Mouse (Mus musculus) hindbrain, embryonic 15.5 days (tissue): ENCODE measurements around the gene Cacna1f. TPM values are rescaled to one million over a fixed set of nuclear protein-coding genes. Genes with fewer than 3 reads are reported as not detected.

Experiments
- ATAC-seq: fragments of 200-750 bp; cut with Nextera tagmentation; 2 replicates; pipeline ENCODE4 v1.8.0; 2017; ENCODE audit warnings: low read depth, moderate number of reproducible peaks, moderate TSS enrichment; ENCODE audit not compliant: low FRiP score
- H3K27ac ChIP-seq: fragments of 300-500 bp; sonication (generic); replicated peaks from 2 replicates; pipeline ENCODE4 v1.5.1; 2015; ENCODE audit warnings: mild to moderate bottlenecking, inconsistent platforms
- H3K27me3 ChIP-seq: fragments of 300-500 bp; sonication (generic); 2 replicates; pipeline ENCODE4 v1.6.1; 2015; ENCODE audit warnings: control low read depth, inconsistent platforms
- H3K36me3 ChIP-seq: fragments of 300-500 bp; sonication (generic); 2 replicates; pipeline ENCODE4 v1.6.1; 2015; ENCODE audit warnings: control low read depth, inconsistent platforms
- H3K4me1 ChIP-seq: fragments of 300-500 bp; sonication (generic); replicated peaks from 2 replicates; pipeline ENCODE4 v1.6.1; 2015; ENCODE audit warnings: control low read depth, inconsistent platforms
- H3K4me2 ChIP-seq: fragments of 300-500 bp; sonication (generic); 2 replicates; pipeline ENCODE4 v1.6.1; 2015; ENCODE audit warnings: moderate library complexity, mild to moderate bottlenecking, inconsistent platforms
- H3K4me3 ChIP-seq: fragments of 300-500 bp; sonication (generic); 2 replicates; pipeline ENCODE4 v1.5.1; 2015; ENCODE audit warnings: mild to moderate bottlenecking, inconsistent platforms
- H3K9ac ChIP-seq: fragments of 300-500 bp; sonication (generic); 2 replicates; pipeline ENCODE4 v1.6.1; 2015; ENCODE audit warnings: inconsistent platforms
- H3K9me3 ChIP-seq: fragments of 300-500 bp; sonication (generic); 2 replicates; pipeline ENCODE4 v1.6.1; 2016; ENCODE audit warnings: control low read depth, inconsistent platforms
- WGBS: fragments of 180-500 bp; shearing (Covaris S2); methylation state at CpG from one replicate; pipeline ENCODE4 v1.1.7; 2015; 5-methylcytosine and 5-hydroxymethylcytosine counted together
- polyA plus RNA-seq: library from polyadenylated mRNA; unstranded; fragments of >200 nt; fragmentation: Nextera tagmentation; extraction: Ambion mirVana; gene quantifications from 2 replicates; pipeline ENCODE4 v1.2.1, GENCODE M21; 2015

Cacna1f gene
- polyA plus RNA-seq, 1 experiment from 2014 or later, result 0.14 TPM

DNA sequence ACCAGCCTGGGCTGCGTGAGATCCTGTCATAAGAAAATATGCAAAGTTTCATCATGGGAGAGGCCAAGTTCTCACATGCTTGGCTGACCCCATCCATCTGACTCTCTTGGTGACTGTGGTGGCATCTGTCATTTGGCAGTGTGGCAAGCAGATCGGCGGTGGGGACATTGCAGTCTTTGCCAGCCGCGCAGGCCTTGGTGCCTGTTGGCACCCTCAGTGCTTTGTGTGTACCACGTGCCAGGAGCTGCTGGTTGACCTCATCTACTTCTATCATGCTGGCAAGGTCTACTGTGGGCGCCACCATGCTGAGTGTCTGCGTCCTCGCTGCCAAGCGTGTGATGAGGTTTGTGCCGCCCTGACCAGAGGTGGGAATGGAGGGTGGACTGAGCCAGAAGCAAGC is 57.9 kb downstream of the Cacna1f start:
- peak; percentile 77 for ATAC-seq
- WGBS, result 80% methylated on average over 11 of the region's 11 CpGs
- Histone ChIP-seq H3K4me3 (no peak overlapping the region), H3K36me3 (no peaks in the 10 kb centered on the region), H3K9me3 (no peaks in the 10 kb centered on the region), H3K27ac (no peak overlapping the region), H3K4me1 (no peaks in the 10 kb centered on the region), H3K4me2 (no peak overlapping the region), H3K9ac (no peak overlapping the region), H3K27me3 (no peaks in the 10 kb centered on the region)

DNA sequence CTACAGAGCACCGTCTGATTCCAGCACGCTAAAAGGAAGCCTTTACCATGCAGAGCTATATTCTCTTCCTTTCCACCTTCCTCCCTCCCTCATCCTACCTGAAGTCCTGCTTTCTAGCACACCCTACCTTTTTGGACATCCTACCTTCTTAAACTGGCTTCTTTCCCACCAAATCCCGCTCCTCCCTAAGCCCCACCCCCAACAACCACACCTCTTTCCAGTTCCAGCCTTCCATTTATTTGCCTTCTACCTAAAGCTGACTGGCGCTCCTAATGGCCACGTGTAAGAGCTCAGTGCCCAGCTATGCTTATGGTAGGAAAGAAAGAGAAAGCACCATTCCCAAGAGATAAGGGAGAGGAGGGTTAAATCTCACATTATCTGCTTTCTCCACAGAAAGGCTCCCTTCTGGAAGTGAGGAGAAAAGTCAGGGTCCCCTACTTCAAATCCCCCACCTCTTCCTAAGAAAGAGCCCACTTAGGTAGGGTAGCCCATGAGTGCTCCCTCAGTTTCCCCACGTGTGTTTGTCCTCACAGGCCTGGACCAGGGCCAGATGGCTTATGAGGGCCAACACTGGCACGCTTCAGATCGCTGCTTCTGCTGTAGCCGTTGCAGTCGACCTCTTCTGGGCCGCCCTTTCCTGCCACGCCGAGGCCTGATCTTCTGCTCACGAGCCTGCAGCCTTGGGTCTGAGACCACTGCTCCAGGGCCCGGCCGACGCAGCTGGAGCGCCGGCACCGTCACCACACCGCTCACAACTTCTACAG is 59.0 kb downstream of the Cacna1f start:
- no peak for ATAC-seq
- no peaks in the 10 kb centered on the region for H3K27me3 ChIP-seq
- H3K4me3 ChIP-seq, result no peak overlapping the region
- H3K4me2 ChIP-seq, result no peak overlapping the region
- H3K9ac ChIP-seq, result no peak overlapping the region
- no peaks in the 10 kb centered on the region for H3K4me1 ChIP-seq
- no peak overlapping the region for H3K27ac ChIP-seq
- H3K9me3 ChIP-seq, result no peaks in the 10 kb centered on the region
- no peaks in the 10 kb centered on the region for H3K36me3 ChIP-seq
- 81% methylated on average over 21 of the region's 21 CpGs for WGBS

DNA sequence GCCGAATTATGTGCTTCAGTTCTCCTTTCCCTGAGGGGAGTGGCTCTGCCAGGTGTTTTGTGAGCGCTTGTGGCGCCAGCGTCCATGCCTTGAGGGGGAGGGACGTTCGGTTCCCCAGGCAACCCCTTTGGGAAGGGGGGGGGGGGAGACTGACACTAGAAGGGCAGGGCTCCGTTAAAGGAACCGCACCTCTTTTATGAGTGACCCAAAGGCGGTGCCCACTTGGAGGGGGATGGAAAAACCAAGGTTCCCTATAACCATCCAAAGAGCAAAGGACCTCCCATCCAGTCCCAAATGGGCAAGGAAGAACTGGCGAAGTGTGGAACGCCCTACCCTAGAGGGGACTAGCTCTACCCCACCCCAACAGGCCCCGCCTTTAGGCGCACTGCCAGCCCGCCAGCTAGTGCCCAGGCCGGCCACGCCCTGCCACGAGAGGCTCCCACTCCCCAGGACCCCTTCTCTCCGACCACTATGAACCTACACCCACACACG is 63.6 kb downstream of the Cacna1f start:
- peak overlapping the region; percentile 54 for H3K4me2 ChIP-seq
- peak overlapping the region; percentile 35 for H3K4me3 ChIP-seq
- H3K9ac ChIP-seq, result peak overlapping the region; percentile 25; the same call in 1 of the 2 replicates
- 18% methylated on average over 12 of the region's 19 CpGs for WGBS
- H3K27me3 ChIP-seq, result no peaks in the 10 kb centered on the region
- H3K27ac ChIP-seq, result no peak overlapping the region
- ATAC-seq, result peak; percentile 42; the same call in 1 of the 2 replicates
- no peaks in the 10 kb centered on the region for H3K9me3 ChIP-seq
- no peaks in the 10 kb centered on the region for H3K4me1 ChIP-seq
- H3K36me3 ChIP-seq, result no peaks in the 10 kb centered on the region

- H3K4me2 ChIP-seq, result peak within 1 kb of the TSS; percentile 54
- no peaks in the 10 kb centered on the region for H3K36me3 ChIP-seq
- no peak within 1 kb of the TSS for H3K27ac ChIP-seq
- H3K4me3 ChIP-seq, result peak within 1 kb of the TSS; percentile 35
- 15% methylated on average over 31 of the region's 36 CpGs for WGBS
- peak within 1 kb of the TSS; percentile 25; the same call in 1 of the 2 replicates for H3K9ac ChIP-seq
- no peaks in the 10 kb centered on the region for H3K27me3 ChIP-seq
- no peaks in the 10 kb centered on the region for H3K9me3 ChIP-seq
- peak; percentile 58 for ATAC-seq
- no peaks in the 10 kb centered on the region for H3K4me1 ChIP-seq
Observed at GRCm38 (mm10) chrX:7670921-7671623, 64.2 kb downstream of the Cacna1f start, which contains the start of gene Plp2. Gene Plp2, minus strand, starts transcription at chrX:7671390.

- H3K9ac ChIP-seq, result no peak overlapping the region
- no peak overlapping the region for H3K4me3 ChIP-seq
- WGBS, result 56% methylated on average over 6 of the region's 6 CpGs
- no peaks in the 10 kb centered on the region for H3K27me3 ChIP-seq
- no peaks in the 10 kb centered on the region for H3K36me3 ChIP-seq
- H3K4me2 ChIP-seq, result no peak overlapping the region
- no peak overlapping the region for H3K27ac ChIP-seq
- no peak for ATAC-seq
- H3K9me3 ChIP-seq, result no peaks in the 10 kb centered on the region
- H3K4me1 ChIP-seq, result no peaks in the 10 kb centered on the region
Observed at GRCm38 (mm10) chrX:7672739-7673138, 65.9 kb downstream of the Cacna1f start.

DNA sequence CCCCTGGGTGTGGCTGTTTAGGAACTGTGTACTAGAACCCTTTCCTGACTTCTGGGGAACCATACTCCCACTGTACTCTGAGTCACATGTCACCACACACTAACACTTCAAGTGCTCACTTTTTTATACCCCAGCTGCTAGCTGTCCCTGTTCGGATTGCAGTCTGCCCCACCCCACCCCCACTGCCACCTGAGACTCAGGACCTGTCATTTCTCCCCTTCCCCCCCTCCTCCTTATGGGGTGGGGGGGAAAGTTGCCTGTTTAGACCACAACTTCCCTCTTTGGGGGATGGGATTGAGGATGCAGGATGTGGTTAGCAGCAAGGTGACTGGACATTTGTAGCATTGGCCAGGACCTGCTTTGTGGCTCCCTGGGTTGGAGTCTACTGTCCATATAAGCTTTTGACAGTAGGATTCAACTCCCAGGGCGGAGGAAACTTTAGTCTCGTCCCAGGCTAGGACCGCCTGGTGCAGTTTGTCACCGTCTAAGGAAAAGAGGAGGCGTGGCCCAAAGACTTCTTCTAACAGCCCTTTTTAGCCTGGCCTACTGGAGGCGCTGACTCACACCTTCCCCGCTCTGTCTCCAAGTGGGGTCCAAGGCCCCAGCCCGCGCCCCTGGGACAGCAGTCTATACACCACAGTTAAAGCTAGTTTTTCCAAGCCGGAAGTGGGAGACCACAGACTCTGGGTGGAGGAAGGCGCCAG is 66.8 kb downstream of the Cacna1f start:
- H3K27me3 ChIP-seq, result no peaks in the 10 kb centered on the region
- no peaks in the 10 kb centered on the region for H3K4me1 ChIP-seq
- no peak overlapping the region for H3K9ac ChIP-seq
- peak overlapping the region; percentile 53 for H3K4me2 ChIP-seq
- ATAC-seq, result no peak
- no peak overlapping the region for H3K27ac ChIP-seq
- H3K4me3 ChIP-seq, result no peak overlapping the region
- no peaks in the 10 kb centered on the region for H3K36me3 ChIP-seq
- 49% methylated on average over 12 of the region's 12 CpGs for WGBS
- H3K9me3 ChIP-seq, result no peaks in the 10 kb centered on the region

GRCm38 (mm10) chrX:7674284-7675000 is 67.6 kb downstream of the Cacna1f start:
- Histone ChIP-seq H3K27me3 (no peaks in the 10 kb centered on the region), H3K9ac (no peak overlapping the region), H3K36me3 (no peaks in the 10 kb centered on the region), H3K4me3 (peak overlapping the region; percentile 30), H3K27ac (no peak overlapping the region), H3K4me1 (no peaks in the 10 kb centered on the region), H3K4me2 (peak overlapping the region; percentile 53), H3K9me3 (no peaks in the 10 kb centered on the region)
- peak; percentile 19; the same call in 1 of the 2 replicates for ATAC-seq
- 36% methylated on average over 28 of the region's 28 CpGs for WGBS

DNA sequence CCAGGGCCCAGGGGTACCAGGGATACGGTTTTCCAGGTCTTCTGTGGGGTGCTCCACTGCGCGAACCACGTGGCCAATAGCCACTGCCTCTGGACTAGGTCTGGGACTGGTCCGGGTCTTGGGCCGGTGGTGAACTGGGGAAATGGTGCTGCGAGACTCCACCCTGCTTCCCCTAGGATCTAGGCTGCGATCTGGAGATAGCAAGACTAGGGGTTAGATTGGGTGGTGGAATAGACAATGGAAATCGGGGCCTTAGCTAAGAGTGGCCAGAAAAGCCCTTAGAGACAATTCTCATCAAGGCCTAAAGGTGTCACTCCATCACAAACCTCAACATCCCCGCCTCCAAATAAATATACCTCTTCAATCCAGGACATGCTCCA is 68.1 kb downstream of the Cacna1f start:
- Histone ChIP-seq H3K27ac (no peak overlapping the region), H3K4me1 (no peaks in the 10 kb centered on the region), H3K9me3 (no peaks in the 10 kb centered on the region), H3K9ac (no peak overlapping the region), H3K4me3 (peak overlapping the region; percentile 30), H3K27me3 (no peaks in the 10 kb centered on the region), H3K4me2 (peak overlapping the region; percentile 53), H3K36me3 (no peaks in the 10 kb centered on the region)
- 40% methylated on average over 10 of the region's 10 CpGs for WGBS
- peak; percentile 23; the same call in 1 of the 2 replicates for ATAC-seq

DNA sequence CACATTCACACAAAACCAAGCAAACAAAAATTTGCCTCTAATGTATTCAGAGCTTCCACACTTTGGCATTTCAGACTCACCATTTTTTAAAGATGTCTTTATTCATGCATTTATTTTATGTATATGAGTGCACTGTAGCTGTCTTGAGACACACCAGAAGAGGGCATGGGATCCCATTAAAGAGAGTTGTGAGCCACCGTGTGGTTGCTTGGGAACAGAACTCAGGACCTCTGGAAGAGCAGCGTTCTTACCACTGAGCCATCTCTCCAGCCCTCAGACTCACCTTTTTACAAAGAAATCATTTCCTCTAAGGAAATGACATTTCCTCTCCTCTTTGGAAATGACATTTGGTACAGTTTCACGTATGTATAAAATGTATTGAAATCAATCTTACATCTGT is 72.1 kb downstream of the Cacna1f start:
- no peak overlapping the region for H3K4me3 ChIP-seq
- no peaks in the 10 kb centered on the region for H3K36me3 ChIP-seq
- H3K9ac ChIP-seq, result no peak overlapping the region
- no peaks in the 10 kb centered on the region for H3K9me3 ChIP-seq
- 46% methylated on average over 3 of the region's 3 CpGs for WGBS
- H3K27me3 ChIP-seq, result no peaks in the 10 kb centered on the region
- no peaks in the 10 kb centered on the region for H3K4me1 ChIP-seq
- H3K4me2 ChIP-seq, result no peak overlapping the region
- ATAC-seq, result no peak
- no peak overlapping the region for H3K27ac ChIP-seq

GRCm38 (mm10) chrX:7679405-7680056 is 72.6 kb downstream of the Cacna1f start:
- peak overlapping the region; percentile 57 for H3K4me2 ChIP-seq
- H3K4me1 ChIP-seq, result no peaks in the 10 kb centered on the region
- H3K27ac ChIP-seq, result no peak overlapping the region
- no peaks in the 10 kb centered on the region for H3K9me3 ChIP-seq
- no peaks in the 10 kb centered on the region for H3K27me3 ChIP-seq
- peak overlapping the region; percentile 29 for H3K4me3 ChIP-seq
- WGBS, result 20% methylated on average over 27 of the region's 27 CpGs
- H3K36me3 ChIP-seq, result no peaks in the 10 kb centered on the region
- peak; percentile 88 for ATAC-seq
- no peak overlapping the region for H3K9ac ChIP-seq

DNA sequence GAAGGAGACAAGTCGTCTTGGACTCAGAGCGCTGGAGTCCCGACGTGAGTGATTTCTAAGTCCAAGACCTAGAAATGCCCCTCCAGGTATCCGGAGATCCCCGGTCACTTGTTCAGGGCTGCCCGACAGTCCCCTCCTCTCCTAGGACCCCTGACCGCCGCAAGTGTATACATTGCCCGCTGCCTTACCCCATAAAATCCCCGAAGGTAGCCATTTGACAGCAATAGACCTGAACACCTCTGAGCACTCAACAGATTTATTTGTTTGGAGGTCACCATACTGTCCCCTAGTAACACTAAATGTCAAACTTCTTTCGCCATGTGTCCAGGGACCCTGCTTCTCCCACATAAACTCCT is 73.2 kb downstream of the Cacna1f start:
- Histone ChIP-seq H3K27me3 (no peaks in the 10 kb centered on the region), H3K9ac (no peak overlapping the region), H3K4me1 (no peaks in the 10 kb centered on the region), H3K4me2 (peak overlapping the region; percentile 57), H3K27ac (no peak overlapping the region), H3K4me3 (peak overlapping the region; percentile 29), H3K9me3 (no peaks in the 10 kb centered on the region), H3K36me3 (no peaks in the 10 kb centered on the region)
- 22% methylated on average over 12 of the region's 12 CpGs for WGBS
- ATAC-seq, result no peak
